Comparison of ENCODE assay signal across 13 mouse cellular contexts in genomic region chr3:109537686-109538085, GRCm38 (mm10).
"Had no signal": no experiment of that assay in that cellular context is flagged by ENCODE, and none has a peak within 500 bp of the region (broad histone marks: within the 10 kb centered on the region; RNA-seq: fewer than 3 reads in every experiment).

No protein-coding gene starts in this region.

- ATAC-seq: intestine, embryonic 15.5 days; lung, postnatal 0 days had no signal

- H3K9me3 ChIP-seq: intestine, embryonic 15.5 days; limb, embryonic 10.5 days; liver, embryonic 15.5 days; midbrain, embryonic 10.5 days had no signal

- H3K4me1 ChIP-seq: intestine, embryonic 15.5 days; limb, embryonic 10.5 days; liver, embryonic 15.5 days had no signal

- H3K4me2 ChIP-seq: intestine, embryonic 15.5 days; liver, embryonic 11.5 days; liver, embryonic 15.5 days had no signal

- H3K27me3 ChIP-seq: intestine, embryonic 15.5 days; liver, embryonic 15.5 days had no signal

- H3K27ac ChIP-seq: intestine, embryonic 15.5 days; left cerebral cortex, adult 2 months; limb, embryonic 10.5 days; liver, embryonic 15.5 days; midbrain, embryonic 10.5 days had no signal

- H3K36me3 ChIP-seq: intestine, embryonic 15.5 days; limb, embryonic 10.5 days; liver, embryonic 15.5 days; midbrain, embryonic 10.5 days had no signal

- DNase-seq: lung, adult 2 months; lung, postnatal 36 days; midbrain, embryonic 14.5 days; spleen, adult 18-20 months; thymus, postnatal 4 days had no signal

- H3K4me3 ChIP-seq: intestine, embryonic 15.5 days; left cerebral cortex, adult 2 months; limb, embryonic 10.5 days; liver, embryonic 15.5 days; midbrain, embryonic 10.5 days; myocyte had no signal

- H3K9ac ChIP-seq: intestine, embryonic 15.5 days; liver, embryonic 15.5 days had no signal
